In genomic region chrX:9452375-9452774, GRCm38 (mm10) we compare ENCODE assay signal across 24 mouse cellular contexts.
"Had no signal": no experiment of that assay in that cellular context is flagged by ENCODE, and none has a peak within 500 bp of the region (broad histone marks: within the 10 kb centered on the region; RNA-seq: fewer than 3 reads in every experiment).

No protein-coding gene starts in this region.

- H3K4me3 ChIP-seq: limb, embryonic 12.5 days; limb, embryonic 15.5 days; liver, embryonic 12.5 days; liver, embryonic 15.5 days; lung, embryonic 15.5 days had no signal

- H3K4me1 ChIP-seq: limb, embryonic 12.5 days; limb, embryonic 15.5 days; liver, embryonic 12.5 days; liver, embryonic 15.5 days; lung, embryonic 15.5 days had no signal

- ATAC-seq: intestine, embryonic 16.5 days; liver, embryonic 12.5 days had no signal

- H3K36me3 ChIP-seq: limb, embryonic 12.5 days; limb, embryonic 15.5 days; liver, embryonic 12.5 days; liver, embryonic 15.5 days; lung, embryonic 15.5 days had no signal

- H3K27me3 ChIP-seq: limb, embryonic 12.5 days; limb, embryonic 15.5 days; liver, embryonic 12.5 days; liver, embryonic 15.5 days; lung, embryonic 15.5 days had no signal

- DNase-seq: kidney, adult 18-20 months; kidney, adult 9 months; kidney, postnatal 14 days; kidney, postnatal 4 days; layer of hippocampus, adult 9-11 months; layer of hippocampus, postnatal 36 days; left cerebral cortex, postnatal 4 days; lung, adult 18-20 months; lung, postnatal 14 days; midbrain, embryonic 14.5 days; right cerebral cortex, adult 18-20 months; right cerebral cortex, postnatal 14 days; right cerebral cortex, postnatal 4 days; thymus, adult 2 months; thymus, postnatal 25 days had no signal

- H3K9ac ChIP-seq: limb, embryonic 12.5 days; limb, embryonic 15.5 days; liver, embryonic 12.5 days; liver, embryonic 15.5 days; lung, embryonic 15.5 days had no signal

- H3K4me2 ChIP-seq: limb, embryonic 12.5 days; limb, embryonic 15.5 days; liver, embryonic 12.5 days; liver, embryonic 15.5 days; lung, embryonic 15.5 days; midbrain, embryonic 11.5 days had no signal

- H3K9me3 ChIP-seq: limb, embryonic 12.5 days; limb, embryonic 15.5 days; liver, embryonic 12.5 days; liver, embryonic 15.5 days; lung, embryonic 15.5 days had no signal

- H3K27ac ChIP-seq: limb, embryonic 12.5 days; limb, embryonic 15.5 days; liver, embryonic 12.5 days; liver, embryonic 15.5 days; lung, embryonic 15.5 days; macrophage; stomach, postnatal 0 days had no signal
